Mouse (Mus musculus): Measurements from ENCODE around the gene Myof.

- TF ChIP-seq CTCF (IDR thresholded peaks at IDR 0.05; ENCODE audit: control insufficient read depth, insufficient read depth, insufficient replicate concordance, low read depth, low read length) (no peak), POLR2A (IDR thresholded peaks at IDR 0.05; ENCODE audit: control insufficient read depth, low read depth, low read length) (no peak)
Observed at GRCm38 (mm10) chr19:37963421-37963820, 80.0 kb downstream of the Myof start.
